Mouse (Mus musculus) C2C12 (cell line): ENCODE measurements at regions not wholly inside any gene's neighbourhood (a gene's known extent, or its start where the extent isn't known, plus 50 kb on each side); places are given as distances from the start of the nearest gene placed in this dataset.
A peak's percentile ranks its signal among the peaks of the same experiment; 100 is the strongest.

ENCODE experiments used
- H3K27me3 ChIP-seq: one replicate; pipeline ENCODE4 v1.6.1; 2011; ENCODE audit not compliant: control insufficient read depth, insufficient read depth, insufficient read length
- H3K36me3 ChIP-seq: one replicate; pipeline ENCODE4 v1.6.1; 2011; ENCODE audit not compliant: control insufficient read depth, insufficient read depth
- H3K4me3 ChIP-seq: one replicate; pipeline ENCODE4 v1.5.1; 2011; ENCODE audit warnings: mild to moderate bottlenecking, control low read depth; ENCODE audit not compliant: poor library complexity, insufficient read depth, severe bottlenecking
- H3K79me2 ChIP-seq: one replicate; pipeline ENCODE4 v1.6.1; 2011; ENCODE audit not compliant: control insufficient read depth, insufficient read depth
- H3K79me3 ChIP-seq: one replicate; pipeline ENCODE4 v1.6.1; 2011; ENCODE audit warnings: low read depth, control low read depth
- H3ac ChIP-seq: one replicate; pipeline ENCODE3; 2011; ENCODE audit warnings: low read depth; ENCODE audit not compliant: control insufficient read depth, insufficient read length
- CEBPB ChIP-seq: IDR thresholded peaks from one replicate; pipeline ENCODE4 v1.6.1; 2011; ENCODE audit warnings: low read depth, mild to moderate bottlenecking, control low read depth, moderate library complexity
- CTCF ChIP-seq: IDR thresholded peaks from one replicate; pipeline ENCODE4 v1.5.1; 2011; ENCODE audit not compliant: control insufficient read depth, insufficient read depth, insufficient read length
- FOSL1 ChIP-seq: IDR thresholded peaks from one replicate; pipeline ENCODE4 v1.8.0; 2011; ENCODE audit warnings: mild to moderate bottlenecking, low read length; ENCODE audit not compliant: poor library complexity, insufficient read depth, severe bottlenecking
- MAX ChIP-seq: IDR thresholded peaks from one replicate; pipeline ENCODE4 v1.6.1; 2011; ENCODE audit warnings: mild to moderate bottlenecking, control low read depth
- MYOD1 ChIP-seq: IDR thresholded peaks from one replicate; pipeline ENCODE4 v1.6.1; 2011; ENCODE audit warnings: low read depth; ENCODE audit not compliant: control insufficient read depth, insufficient read length
- MYOG ChIP-seq: IDR thresholded peaks from one replicate; pipeline ENCODE4 v1.6.1; 2011; ENCODE audit not compliant: control insufficient read depth, insufficient read length; ENCODE audit errors: extremely low read depth
- USF1 ChIP-seq: IDR thresholded peaks from one replicate; pipeline ENCODE4 v1.6.1; 2011; ENCODE audit warnings: low read depth, mild to moderate bottlenecking, control low read depth, moderate library complexity

GRCm38 (mm10) chr10:41018888-41019287, 53.2 kb downstream of the Gpr6 start:
- TF ChIP-seq FOSL1 (no peak), MAX (no peak), USF1 (no peak), CEBPB (no peak), MYOD1 (no peak), MYOG (no peak), CTCF (no peak)

GRCm38 (mm10) chr10:41016547-41016946, 55.5 kb downstream of the Gpr6 start:
- Histone ChIP-seq H3ac (no peak overlapping the region), H3K79me2 (no peaks in the 10 kb centered on the region), H3K79me3 (no peaks in the 10 kb centered on the region), H3K27me3 (peaks cover 19% of the 10 kb centered on the region), H3K36me3 (no peaks in the 10 kb centered on the region), H3K4me3 (no peak overlapping the region)
- TF ChIP-seq MYOG (no peak), CEBPB (no peak), FOSL1 (no peak), MYOD1 (no peak), CTCF (no peak), MAX (no peak), USF1 (no peak)

More at GRCm38 (mm10) chr10:41018888-41019287, 53.2 kb downstream of the Gpr6 start:
- H3K79me3 ChIP-seq = no peaks in the 10 kb centered on the region
- peaks cover 11% of the 10 kb centered on the region for H3K27me3 ChIP-seq
- no peak overlapping the region for H3K4me3 ChIP-seq
- no peaks in the 10 kb centered on the region for H3K79me2 ChIP-seq
- no peaks in the 10 kb centered on the region for H3K36me3 ChIP-seq
- no peak overlapping the region for H3ac ChIP-seq

GRCm38 (mm10) chr10:41015654-41016053, 56.4 kb downstream of the Gpr6 start:
- H3K79me2 ChIP-seq = no peaks in the 10 kb centered on the region
- H3K27me3 ChIP-seq = peaks cover 23% of the 10 kb centered on the region
- H3K79me3 ChIP-seq = no peaks in the 10 kb centered on the region
- no peaks in the 10 kb centered on the region for H3K36me3 ChIP-seq
- peak; percentile 19 for TF ChIP-seq CTCF
- TF ChIP-seq USF1 = no peak
- no peak overlapping the region for H3ac ChIP-seq
- no peak overlapping the region for H3K4me3 ChIP-seq

- Histone ChIP-seq H3K36me3 (no peaks in the 10 kb centered on the region), H3K27me3 (peaks cover 12% of the 10 kb centered on the region), H3K4me3 (no peak overlapping the region), H3K79me3 (no peaks in the 10 kb centered on the region), H3ac (no peak overlapping the region), H3K79me2 (no peaks in the 10 kb centered on the region)
- TF ChIP-seq USF1 (no peak), MAX (no peak), MYOD1 (no peak), FOSL1 (no peak), CEBPB (no peak), CTCF (no peak)
Observed at GRCm38 (mm10) chr10:41010585-41010984, 61.5 kb downstream of the Gpr6 start.

- H3K79me3 ChIP-seq = no peaks in the 10 kb centered on the region
- no peaks in the 10 kb centered on the region for H3K79me2 ChIP-seq
- H3ac ChIP-seq = no peak overlapping the region
- no peak for TF ChIP-seq USF1
- TF ChIP-seq MYOG = no peak
- TF ChIP-seq MYOD1 = no peak
- no peak for TF ChIP-seq MAX
- H3K27me3 ChIP-seq = peaks cover 8% of the 10 kb centered on the region
- H3K36me3 ChIP-seq = no peaks in the 10 kb centered on the region
- no peak overlapping the region for H3K4me3 ChIP-seq
Observed at GRCm38 (mm10) chr10:41007866-41008265, 64.2 kb downstream of the Gpr6 start.

- no peaks in the 10 kb centered on the region for H3K36me3 ChIP-seq
- H3K27me3 ChIP-seq = peaks cover 4% of the 10 kb centered on the region
- H3K79me2 ChIP-seq = no peaks in the 10 kb centered on the region
- no peak overlapping the region for H3ac ChIP-seq
- TF ChIP-seq MYOD1 = no peak
- no peak for TF ChIP-seq CTCF
- no peak for TF ChIP-seq USF1
- TF ChIP-seq MYOG = no peak
- TF ChIP-seq MAX = no peak
- no peak for TF ChIP-seq CEBPB
- TF ChIP-seq FOSL1 = no peak
- no peaks in the 10 kb centered on the region for H3K79me3 ChIP-seq
- no peak overlapping the region for H3K4me3 ChIP-seq
Observed at GRCm38 (mm10) chr10:41006634-41007033, 65.5 kb downstream of the Gpr6 start.

- Histone ChIP-seq H3K4me3 (no peak overlapping the region), H3K79me3 (no peaks in the 10 kb centered on the region), H3ac (no peak overlapping the region), H3K79me2 (no peaks in the 10 kb centered on the region), H3K27me3 (no peaks in the 10 kb centered on the region), H3K36me3 (no peaks in the 10 kb centered on the region)
- no peak for TF ChIP-seq FOSL1
- TF ChIP-seq CTCF = no peak
- no peak for TF ChIP-seq CEBPB
- TF ChIP-seq USF1 = no peak
- TF ChIP-seq MYOG = no peak
- no peak for TF ChIP-seq MAX
- no peak for TF ChIP-seq MYOD1
Observed at GRCm38 (mm10) chr10:41005776-41006175, 66.3 kb downstream of the Gpr6 start.
